Mouse (Mus musculus): ENCODE data around the gene Pole3. TPM values are rescaled to one million over a fixed set of nuclear protein-coding genes. Genes with fewer than 3 reads are reported as not detected.

The Pole3 gene
- 10 to 100 TPM; 31.6 to 33.3 TPM for polyA plus RNA-seq (2017; shearing (Covaris generic))

GRCm38 (mm10) chr4:62524651-62525488 is at the start of gene Pole3, which contains the start of gene 4933430I17Rik:
TSS of gene Pole3 (minus strand) at chr4:62525068.
TSS of gene 4933430I17Rik (plus strand) at chr4:62525369.
- ATAC-seq: peak; percentile 96

GRCm38 (mm10) chr4:62570029-62570428 is 45.2 kb upstream of the Pole3 start:
- no peak for ATAC-seq

- ATAC-seq: no peak
These were observed 44.7 kb upstream of the Pole3 start for GRCm38 (mm10) chr4:62569603-62570002.

- ATAC-seq: peak; percentile 46
These were observed 43.5 kb upstream of the Pole3 start for GRCm38 (mm10) chr4:62568359-62568758.

- no peak for ATAC-seq
These were observed 42.8 kb upstream of the Pole3 start for GRCm38 (mm10) chr4:62567696-62568095.

- no peak for ATAC-seq
These were observed 41.7 kb upstream of the Pole3 start for GRCm38 (mm10) chr4:62566530-62566929.

GRCm38 (mm10) chr4:62562006-62562405 is 37.1 kb upstream of the Pole3 start:
- peak; percentile 72 for ATAC-seq

- no peak for ATAC-seq
These were observed 36.7 kb upstream of the Pole3 start for GRCm38 (mm10) chr4:62561630-62562001.

- ATAC-seq: peak; percentile 80
These were observed 36.2 kb upstream of the Pole3 start for GRCm38 (mm10) chr4:62560963-62561629.

- ATAC-seq: no peak
These were observed 35.0 kb upstream of the Pole3 start, which contains the start of gene Rgs3 for GRCm38 (mm10) chr4:62559797-62560329. TSS of gene Rgs3 (plus strand) at chr4:62559847.

GRCm38 (mm10) chr4:62557436-62557835 is 32.6 kb upstream of the Pole3 start:
- ATAC-seq: no peak

- peak; percentile 36 for ATAC-seq
These were observed 27.1 kb upstream of the Pole3 start for GRCm38 (mm10) chr4:62551966-62552365.

GRCm38 (mm10) chr4:62544801-62545200 is 19.9 kb upstream of the Pole3 start:
- no peak for ATAC-seq

GRCm38 (mm10) chr4:62543782-62544181 is 18.9 kb upstream of the Pole3 start:
- ATAC-seq: no peak

GRCm38 (mm10) chr4:62541802-62542201 is 16.9 kb upstream of the Pole3 start:
- no peak for ATAC-seq

GRCm38 (mm10) chr4:62533729-62534128 is 8.9 kb upstream of the Pole3 start:
- no peak for ATAC-seq

- ATAC-seq: no peak
These were observed 2.8 kb upstream of the Pole3 start for GRCm38 (mm10) chr4:62527655-62528054.

- no peak for ATAC-seq
These were observed 1.4 kb upstream of the Pole3 start for GRCm38 (mm10) chr4:62526256-62526655.

- ATAC-seq: no peak
These were observed 582 bp upstream of the Pole3 start for GRCm38 (mm10) chr4:62525489-62525811.

GRCm38 (mm10) chr4:62520892-62521400 is 3.9 kb downstream of the Pole3 start:
- no peak for ATAC-seq

- peak; percentile 71 for ATAC-seq
These were observed 5.0 kb downstream of the Pole3 start, which contains the start of gene Alad for GRCm38 (mm10) chr4:62519849-62520233. TSS of gene Alad (minus strand) at chr4:62519918.

GRCm38 (mm10) chr4:62519122-62519848 is 5.6 kb downstream of the Pole3 start:
- peak; percentile 52 for ATAC-seq

Data from activated CD4-positive, CD25-positive, alpha-beta regulatory T cell, adult 4 months (primary cell).